Mouse (Mus musculus): ENCODE data around the gene Mx1. TPM values are rescaled to one million over a fixed set of nuclear protein-coding genes. Genes with fewer than 3 reads are reported as not detected.
A peak's percentile ranks its signal among the peaks of the same experiment; 100 is the strongest.

The Mx1 gene
- polyA plus RNA-seq, 1 experiment from 2014 or later = not detected

DNA sequence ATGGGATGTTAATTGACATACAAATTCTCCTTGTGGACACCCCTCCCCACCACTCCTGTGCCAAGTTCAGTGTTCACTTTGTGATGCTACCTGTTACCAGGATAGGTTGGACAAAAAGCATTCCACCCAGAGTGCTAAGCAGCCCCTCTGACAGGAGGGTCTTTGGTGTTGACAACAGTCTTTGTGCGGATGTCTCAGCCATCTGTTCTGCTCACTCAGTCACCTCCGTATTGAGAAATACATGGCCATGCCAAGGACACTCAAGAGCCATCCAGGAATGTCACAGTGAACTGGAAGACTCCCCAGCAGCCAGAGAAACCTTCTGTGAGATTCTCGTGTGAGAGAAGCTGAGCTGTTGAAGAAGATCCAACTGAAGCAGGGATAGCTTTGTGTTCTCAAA is 24.5 kb downstream of the Mx1 start:
- no peaks in the 10 kb centered on the region for H3K27me3 ChIP-seq
- 78% methylated on average over 3 of the region's 3 CpGs for WGBS
- no peaks in the 10 kb centered on the region for H3K4me1 ChIP-seq (replicated peaks)
- no peak overlapping the region for H3K4me2 ChIP-seq
- H3K9me3 ChIP-seq = no peaks in the 10 kb centered on the region
- ATAC-seq (ENCODE audit: low FRiP score) = no peak
- H3K9ac ChIP-seq = no peak overlapping the region
- H3K4me3 ChIP-seq = no peak overlapping the region
- no peak overlapping the region for H3K27ac ChIP-seq
- H3K36me3 ChIP-seq = no peaks in the 10 kb centered on the region

DNA sequence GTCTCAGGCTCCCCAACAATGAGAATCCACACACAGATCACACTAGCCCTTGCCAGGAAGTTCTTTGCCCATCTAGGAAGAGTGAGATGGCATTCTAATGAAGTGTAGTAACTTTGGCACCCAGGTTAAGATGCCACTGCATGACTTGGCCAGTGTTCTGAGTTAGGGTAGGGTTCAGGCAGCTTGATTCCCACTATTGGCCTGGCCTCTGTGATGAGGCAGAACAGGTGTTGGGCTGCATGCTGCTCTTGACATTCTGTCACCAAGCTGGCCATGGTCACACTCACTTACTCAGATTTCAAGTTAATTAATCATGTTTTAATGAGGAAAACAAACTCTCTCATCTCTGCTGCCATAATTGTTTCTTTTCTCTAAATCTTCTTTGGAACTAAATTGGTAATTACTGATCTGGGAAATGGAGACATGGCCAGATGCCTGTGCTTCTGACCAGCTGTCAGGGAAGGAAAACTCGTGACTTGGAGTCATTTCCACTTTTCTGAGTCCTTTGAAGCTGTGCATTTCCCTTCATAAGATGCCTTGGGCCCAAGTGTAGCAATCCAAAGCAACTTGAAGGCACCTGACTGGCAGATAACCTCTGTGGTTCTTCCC is 25.2 kb downstream of the Mx1 start:
- Histone ChIP-seq H3K4me3 (no peak overlapping the region), H3K4me2 (no peak overlapping the region), H3K9me3 (no peaks in the 10 kb centered on the region), H3K4me1 (replicated peaks) (no peaks in the 10 kb centered on the region), H3K36me3 (no peaks in the 10 kb centered on the region), H3K27me3 (no peaks in the 10 kb centered on the region), H3K27ac (no peak overlapping the region), H3K9ac (no peak overlapping the region)
- WGBS = 40% methylated on average over 1 of the region's 1 CpGs
- ATAC-seq (ENCODE audit: low FRiP score) = no peak

DNA sequence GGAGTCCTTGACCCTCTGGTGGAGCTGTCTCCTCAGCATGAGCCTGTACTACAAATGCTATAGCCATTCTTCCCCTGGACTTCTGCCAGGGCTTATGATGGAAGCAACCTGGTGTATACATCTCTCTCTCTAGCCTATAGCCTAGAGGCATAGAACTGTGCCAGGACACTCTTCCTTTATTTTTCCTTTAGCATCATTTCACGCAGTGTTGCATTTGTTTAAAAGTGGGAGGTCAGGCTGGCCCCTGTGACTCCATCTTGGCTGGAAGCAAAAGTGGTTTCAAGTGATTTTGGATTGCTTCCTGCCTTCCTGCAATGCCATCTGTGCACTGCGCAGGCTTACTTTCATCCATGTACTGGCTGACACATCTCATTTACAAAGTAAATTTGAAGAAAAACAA is 28.5 kb downstream of the Mx1 start:
- ATAC-seq (ENCODE audit: low FRiP score) = no peak
- 92% methylated on average over 2 of the region's 2 CpGs for WGBS

DNA sequence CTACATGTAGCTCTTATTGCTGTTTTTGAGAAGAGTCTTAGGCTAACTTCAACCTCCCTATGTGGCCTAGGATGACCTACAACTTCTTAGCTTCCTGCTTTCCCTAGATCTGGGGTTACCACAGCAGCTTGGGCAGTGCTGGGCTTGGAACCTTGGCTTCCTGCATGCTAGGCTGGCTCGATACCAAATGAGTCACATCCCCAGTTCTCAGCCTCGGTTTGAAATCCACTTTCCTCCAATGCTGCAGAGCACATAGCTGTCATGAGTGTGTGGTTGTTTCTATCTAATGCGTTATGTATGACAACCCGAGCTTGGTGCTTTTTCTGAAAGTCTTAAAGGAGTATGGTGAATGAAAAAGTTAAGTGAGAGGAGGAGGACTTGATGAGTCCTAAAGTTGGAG is 31.4 kb downstream of the Mx1 start:
- Histone ChIP-seq H3K27me3 (no peaks in the 10 kb centered on the region), H3K9me3 (no peaks in the 10 kb centered on the region), H3K36me3 (no peaks in the 10 kb centered on the region), H3K4me3 (no peak overlapping the region), H3K4me1 (replicated peaks) (no peaks in the 10 kb centered on the region), H3K27ac (no peak overlapping the region), H3K4me2 (no peak overlapping the region), H3K9ac (no peak overlapping the region)
- no peak for ATAC-seq (ENCODE audit: low FRiP score)
- 90% methylated on average over 4 of the region's 4 CpGs for WGBS

More for the DNA sequence above, 28.5 kb downstream of the Mx1 start:
- Histone ChIP-seq H3K9ac (no peak overlapping the region), H3K4me2 (no peak overlapping the region), H3K9me3 (no peaks in the 10 kb centered on the region), H3K27ac (no peak overlapping the region), H3K4me1 (replicated peaks) (no peaks in the 10 kb centered on the region), H3K27me3 (no peaks in the 10 kb centered on the region), H3K36me3 (no peaks in the 10 kb centered on the region), H3K4me3 (no peak overlapping the region)

DNA sequence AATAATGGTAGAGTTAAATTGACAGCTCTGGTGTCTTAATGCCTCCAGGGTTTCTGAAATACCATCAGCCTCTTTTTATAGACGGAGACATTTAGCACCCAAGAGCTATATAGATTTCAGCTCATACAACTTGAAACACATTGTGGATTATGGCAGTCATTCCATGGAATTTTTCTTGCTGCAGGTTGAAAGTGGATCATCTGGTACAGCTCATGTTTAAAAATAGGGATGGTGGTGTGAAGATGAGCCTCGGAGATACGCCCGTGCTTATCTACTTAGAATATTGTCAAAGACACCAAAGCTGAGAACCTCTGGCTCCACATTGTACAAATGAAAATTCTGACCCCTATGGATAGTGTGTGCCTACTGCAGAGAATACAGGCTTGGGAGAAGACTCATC is 32.6 kb downstream of the Mx1 start:
- Histone ChIP-seq H3K4me1 (replicated peaks) (no peaks in the 10 kb centered on the region), H3K9ac (no peak overlapping the region), H3K9me3 (no peaks in the 10 kb centered on the region), H3K27me3 (no peaks in the 10 kb centered on the region), H3K27ac (no peak overlapping the region), H3K36me3 (no peaks in the 10 kb centered on the region), H3K4me3 (no peak overlapping the region), H3K4me2 (no peak overlapping the region)
- ATAC-seq (ENCODE audit: low FRiP score) = no peak
- WGBS = 94% methylated on average over 4 of the region's 4 CpGs

DNA sequence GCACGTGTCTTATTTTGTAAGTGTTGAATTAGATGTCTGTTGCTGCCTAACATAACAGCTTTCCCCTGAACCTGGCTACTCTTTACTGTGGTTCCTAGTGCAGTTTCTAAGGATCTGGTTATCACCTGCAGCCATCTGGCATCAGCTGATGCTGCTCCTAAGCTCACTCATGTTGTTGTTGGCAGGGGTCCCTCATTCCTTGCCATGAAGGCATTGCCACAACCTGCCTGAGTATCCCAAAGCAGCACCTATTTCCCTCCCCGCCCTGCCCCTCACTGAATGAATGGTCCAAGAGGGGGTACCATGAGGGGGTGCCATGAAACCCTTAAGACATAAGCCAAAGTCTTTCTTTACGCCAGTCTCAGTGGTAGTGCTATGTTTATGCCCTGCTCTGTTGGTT is 34.7 kb downstream of the Mx1 start:
- Histone ChIP-seq H3K4me2 (no peak overlapping the region), H3K9ac (no peak overlapping the region), H3K4me1 (replicated peaks) (no peaks in the 10 kb centered on the region), H3K27ac (no peak overlapping the region), H3K36me3 (no peaks in the 10 kb centered on the region), H3K9me3 (no peaks in the 10 kb centered on the region), H3K4me3 (no peak overlapping the region), H3K27me3 (no peaks in the 10 kb centered on the region)
- 90% methylated on average over 3 of the region's 3 CpGs for WGBS
- ATAC-seq (ENCODE audit: low FRiP score) = no peak

DNA sequence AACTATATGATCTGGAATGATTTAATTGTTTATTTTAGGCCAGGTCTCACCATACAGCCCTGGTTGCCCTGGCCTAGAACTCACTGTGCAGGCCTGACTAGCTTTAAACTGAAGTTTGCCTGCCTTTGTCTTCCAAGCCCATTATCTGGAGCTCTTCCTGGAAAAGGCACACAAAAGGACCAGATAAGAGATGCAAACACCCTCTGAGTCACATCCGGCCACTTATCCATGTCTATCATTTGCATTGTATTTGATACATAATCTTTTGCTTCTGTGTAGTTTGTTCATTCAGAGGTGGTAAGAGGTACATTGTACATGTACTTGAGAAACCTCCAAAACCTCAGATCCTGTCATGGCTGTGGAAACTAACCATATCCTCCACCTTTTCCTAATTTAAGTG is 39.1 kb downstream of the Mx1 start:
- Histone ChIP-seq H3K9me3 (no peaks in the 10 kb centered on the region), H3K4me3 (no peak overlapping the region), H3K27me3 (no peaks in the 10 kb centered on the region), H3K36me3 (no peaks in the 10 kb centered on the region), H3K4me1 (replicated peaks) (no peaks in the 10 kb centered on the region), H3K4me2 (no peak overlapping the region), H3K27ac (no peak overlapping the region), H3K9ac (no peak overlapping the region)
- ATAC-seq (ENCODE audit: low FRiP score) = no peak
- WGBS = 77% methylated on average over 1 of the region's 1 CpGs

DNA sequence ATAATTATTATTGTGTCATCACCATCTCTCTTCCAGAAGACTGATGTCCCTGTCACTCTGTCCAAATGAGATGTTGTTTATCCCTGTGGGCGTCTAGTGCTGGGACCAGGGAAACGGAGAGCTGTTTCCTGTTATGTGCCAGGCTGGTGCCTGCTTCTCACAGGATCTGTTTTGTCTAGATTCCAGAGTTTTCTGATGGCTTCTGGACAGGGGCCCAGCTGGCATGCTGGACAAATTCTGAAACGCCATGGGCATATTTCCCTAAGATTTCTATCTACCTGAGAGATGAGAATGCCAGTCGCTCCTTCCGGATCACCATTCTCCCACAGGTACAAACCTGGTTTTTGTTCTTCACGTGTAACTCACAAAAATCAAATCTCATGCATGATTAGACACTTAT is 41.0 kb downstream of the Mx1 start:
- H3K4me2 ChIP-seq = no peak overlapping the region
- no peak overlapping the region for H3K27ac ChIP-seq
- WGBS = 84% methylated on average over 6 of the region's 6 CpGs
- H3K36me3 ChIP-seq = no peaks in the 10 kb centered on the region
- no peak overlapping the region for H3K4me3 ChIP-seq
- H3K9ac ChIP-seq = no peak overlapping the region
- H3K9me3 ChIP-seq = no peaks in the 10 kb centered on the region
- ATAC-seq (ENCODE audit: low FRiP score) = no peak
- no peaks in the 10 kb centered on the region for H3K27me3 ChIP-seq
- no peaks in the 10 kb centered on the region for H3K4me1 ChIP-seq (replicated peaks)

DNA sequence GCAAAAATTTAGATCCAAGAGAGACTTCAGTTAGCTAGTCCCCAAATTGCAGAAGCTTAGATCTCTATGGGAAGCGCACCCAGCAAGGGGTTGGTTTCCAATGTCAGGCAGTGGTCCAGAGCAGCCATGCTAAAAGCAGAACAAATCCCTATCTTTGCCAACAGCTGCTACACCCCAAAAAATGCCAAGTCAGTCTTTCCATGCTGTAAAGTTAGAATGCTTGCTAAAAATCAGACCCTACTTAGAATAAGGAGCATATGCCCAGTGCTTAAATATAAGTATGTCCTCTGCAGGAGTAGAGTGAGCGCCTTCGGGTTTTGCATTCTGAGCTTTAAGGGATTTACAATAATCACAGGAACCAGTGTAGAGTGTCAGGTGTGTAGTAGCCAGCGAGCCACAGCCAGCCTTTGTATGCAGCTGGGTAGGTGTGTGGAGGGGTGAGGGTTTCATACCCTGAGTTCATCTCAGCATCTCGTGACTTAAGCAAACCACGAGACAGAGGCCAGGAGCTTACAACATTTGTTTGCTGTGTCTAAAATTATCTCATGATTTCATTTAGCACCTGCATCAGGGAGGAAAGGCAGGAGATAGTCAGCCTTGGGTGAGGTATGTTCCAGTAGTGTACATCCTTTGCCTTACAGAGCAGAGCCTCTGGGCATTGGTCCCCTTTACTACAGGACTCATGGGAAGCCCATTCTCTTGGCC is 43.8 kb downstream of the Mx1 start:
- Histone ChIP-seq H3K4me3 (no peak overlapping the region), H3K4me2 (no peak overlapping the region), H3K36me3 (no peaks in the 10 kb centered on the region), H3K9ac (no peak overlapping the region), H3K27ac (no peak overlapping the region), H3K9me3 (no peaks in the 10 kb centered on the region), H3K27me3 (no peaks in the 10 kb centered on the region), H3K4me1 (replicated peaks) (no peaks in the 10 kb centered on the region)
- no peak for ATAC-seq (ENCODE audit: low FRiP score)
- WGBS = 96% methylated on average over 6 of the region's 6 CpGs

DNA sequence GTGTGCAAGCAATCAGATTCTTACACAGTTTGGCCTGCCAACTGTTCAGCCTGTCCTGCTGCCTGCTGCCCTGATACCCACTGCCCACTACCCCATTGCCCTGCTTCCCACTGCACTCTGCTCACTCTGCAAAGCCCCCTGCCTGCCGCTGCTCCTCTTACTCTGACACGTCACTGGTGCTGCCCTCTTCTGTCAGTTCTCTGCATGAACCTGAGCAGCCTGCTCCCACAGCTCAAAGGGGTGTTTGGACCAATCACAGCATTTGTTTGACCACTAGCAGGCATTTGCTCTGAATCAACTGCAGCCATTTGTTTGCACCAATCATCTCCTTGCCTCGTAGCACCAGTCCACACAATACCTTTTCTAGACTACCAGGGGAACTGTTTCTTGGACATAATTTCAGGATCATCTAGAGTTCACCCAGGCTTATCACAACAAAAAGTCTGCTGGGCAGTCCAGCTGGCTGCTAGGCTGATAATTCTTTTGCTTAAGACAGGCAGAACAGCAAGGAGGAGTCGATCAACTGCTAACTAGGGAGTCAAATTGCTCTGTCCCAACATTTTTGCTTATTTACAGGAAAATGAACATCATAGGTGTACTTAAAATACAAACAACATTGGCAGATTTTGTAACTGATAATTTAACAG is 44.7 kb downstream of the Mx1 start:
- H3K4me3 ChIP-seq = no peak overlapping the region
- H3K27me3 ChIP-seq = no peaks in the 10 kb centered on the region
- H3K4me2 ChIP-seq = no peak overlapping the region
- ATAC-seq (ENCODE audit: low FRiP score) = peak; percentile 52; the same call in 1 of the 2 replicates
- H3K36me3 ChIP-seq = no peaks in the 10 kb centered on the region
- H3K4me1 ChIP-seq (replicated peaks) = no peaks in the 10 kb centered on the region
- no peak overlapping the region for H3K27ac ChIP-seq
- no peaks in the 10 kb centered on the region for H3K9me3 ChIP-seq
- H3K9ac ChIP-seq = no peak overlapping the region
- WGBS = 16% methylated on average over 4 of the region's 4 CpGs

DNA sequence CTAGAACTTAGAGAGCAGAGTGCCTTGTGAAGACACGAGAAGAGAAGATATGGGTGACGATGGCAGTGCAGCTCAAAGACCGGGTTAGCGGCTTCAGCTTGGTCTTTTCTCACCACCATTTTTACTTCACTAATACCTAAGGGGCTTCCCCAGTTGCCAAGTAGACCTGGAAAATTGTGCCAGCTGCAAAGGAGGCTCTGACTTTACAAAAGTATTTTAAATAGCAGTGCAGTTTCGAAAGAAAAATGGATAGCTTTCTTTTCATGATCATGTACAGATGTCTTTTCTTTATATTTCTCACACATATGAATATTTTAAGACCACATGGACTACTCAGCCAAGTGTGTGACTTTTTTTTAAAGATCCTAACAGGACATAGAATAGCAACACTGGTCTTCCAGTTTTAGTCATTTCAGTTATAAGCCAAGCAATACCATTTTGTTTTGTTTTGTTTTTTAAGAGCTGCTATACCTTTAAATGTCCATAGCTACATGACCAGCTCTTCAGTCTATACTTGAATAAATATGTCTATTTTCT is 57.2 kb downstream of the Mx1 start:
- Histone ChIP-seq H3K4me3 (no peak overlapping the region), H3K9ac (no peak overlapping the region), H3K9me3 (no peaks in the 10 kb centered on the region), H3K36me3 (no peaks in the 10 kb centered on the region), H3K27ac (no peak overlapping the region), H3K27me3 (no peaks in the 10 kb centered on the region), H3K4me1 (replicated peaks) (no peaks in the 10 kb centered on the region), H3K4me2 (no peak overlapping the region)
- no peak for ATAC-seq (ENCODE audit: low FRiP score)
- WGBS = 97% methylated on average over 5 of the region's 5 CpGs

DNA sequence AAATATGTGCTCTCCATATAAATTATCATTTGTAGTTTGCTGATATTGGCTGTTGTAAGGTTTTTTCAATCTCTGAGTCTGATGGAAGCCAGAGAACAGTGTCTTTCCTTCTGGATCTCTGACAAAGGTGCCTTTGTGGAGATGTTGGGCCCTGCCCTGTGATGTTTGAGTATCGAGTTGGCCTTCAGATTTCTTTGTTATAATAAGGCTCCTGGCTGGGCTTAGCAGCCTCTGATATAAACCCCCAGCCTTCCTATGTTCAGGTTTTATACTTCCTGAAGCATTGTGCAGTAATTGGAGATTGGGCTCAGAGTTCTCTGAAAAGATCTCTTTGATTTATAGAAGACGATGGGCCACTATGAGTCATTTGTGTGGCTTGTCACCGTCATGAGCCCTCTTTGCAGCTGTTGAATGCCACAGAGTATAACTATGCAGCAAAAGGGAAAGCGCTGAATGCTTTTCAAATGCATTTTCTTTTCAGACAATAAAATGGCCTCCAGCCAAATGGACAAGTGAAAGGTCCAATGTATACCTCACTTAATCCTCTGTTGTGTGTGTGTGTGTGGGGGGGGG is 60.4 kb downstream of the Mx1 start:
- Histone ChIP-seq H3K9me3 (no peaks in the 10 kb centered on the region), H3K27ac (no peak overlapping the region), H3K27me3 (no peaks in the 10 kb centered on the region), H3K36me3 (no peaks in the 10 kb centered on the region), H3K9ac (no peak overlapping the region), H3K4me3 (no peak overlapping the region), H3K4me2 (no peak overlapping the region), H3K4me1 (replicated peaks) (no peaks in the 10 kb centered on the region)
- WGBS = 62% methylated on average over 4 of the region's 4 CpGs
- no peak for ATAC-seq (ENCODE audit: low FRiP score)

Measured in hindbrain, embryonic 13.5 days (tissue).